Mouse (Mus musculus): ENCODE results near the gene Ehd3. TPM values are rescaled to one million over a fixed set of nuclear protein-coding genes. Genes with fewer than 3 reads are reported as not detected.

Ehd3 gene
- polyA plus RNA-seq, 1 experiment from 2014 or later, result 16.7 TPM

Other genes starting within 250 kb of the Ehd3 start
- 15.3 and 18.8 TPM in 2 replicates for gene Galnt14, start 93.7 kb upstream of the Ehd3 start, polyA plus RNA-seq (2014; fragmentation: Nextera tagmentation; extraction: Ambion mirVana)
- 0.26 and 0.30 TPM in 2 replicates for gene Xdh, start 146.1 kb downstream of the Ehd3 start, polyA plus RNA-seq (2014; fragmentation: Nextera tagmentation; extraction: Ambion mirVana)
- gene Srd5a2, start 243.8 kb downstream of the Ehd3 start, polyA plus RNA-seq (2014; fragmentation: Nextera tagmentation; extraction: Ambion mirVana), result not detected in 2 replicates

All from midbrain, embryonic 14.5 days (tissue).